Mouse (Mus musculus) adrenal gland, adult 2 months (tissue): ENCODE measurements around the gene Olfr1392. TPM values are rescaled to one million over a fixed set of nuclear protein-coding genes. Genes with fewer than 3 reads are reported as not detected.

Experiments
- DNase-seq: peaks from one replicate; pipeline ENCODE4 v3.0.0; 2021
- polyA plus RNA-seq: library from polyadenylated mRNA; depleted of rRNA; stranded (reverse); fragments of >200 nt; gene quantifications from 2 replicates; pipeline ENCODE4 v1.2.3, GENCODE M21; 2012; rRNA removed
- total RNA-seq, 2 experiments: library from RNA; stranded (reverse); gene quantifications; 2 replicates each; pipeline ENCODE4 v1.2.3; 2021

Olfr1392 gene
- total and polyA plus RNA-seq, 3 experiments, result 0.22 TPM; not detected in 2

GRCm38 (mm10) chr11:49322442-49322841, 37.4 kb downstream of the Olfr1392 start, which contains the start of gene Olfr1391:
Gene Olfr1391 (plus strand): TSS chr11:49322742.
- no peak for DNase-seq

- DNase-seq, result no peak
Observed at GRCm38 (mm10) chr11:49326726-49327125, 41.6 kb downstream of the Olfr1392 start.

GRCm38 (mm10) chr11:49329686-49330085, 44.6 kb downstream of the Olfr1392 start:
- no peak for DNase-seq

- no peak for DNase-seq
Observed at GRCm38 (mm10) chr11:49334888-49335287, 49.8 kb downstream of the Olfr1392 start, which contains the start of gene Olfr1390. Gene Olfr1390 (plus strand): TSS chr11:49335188.

DNA sequence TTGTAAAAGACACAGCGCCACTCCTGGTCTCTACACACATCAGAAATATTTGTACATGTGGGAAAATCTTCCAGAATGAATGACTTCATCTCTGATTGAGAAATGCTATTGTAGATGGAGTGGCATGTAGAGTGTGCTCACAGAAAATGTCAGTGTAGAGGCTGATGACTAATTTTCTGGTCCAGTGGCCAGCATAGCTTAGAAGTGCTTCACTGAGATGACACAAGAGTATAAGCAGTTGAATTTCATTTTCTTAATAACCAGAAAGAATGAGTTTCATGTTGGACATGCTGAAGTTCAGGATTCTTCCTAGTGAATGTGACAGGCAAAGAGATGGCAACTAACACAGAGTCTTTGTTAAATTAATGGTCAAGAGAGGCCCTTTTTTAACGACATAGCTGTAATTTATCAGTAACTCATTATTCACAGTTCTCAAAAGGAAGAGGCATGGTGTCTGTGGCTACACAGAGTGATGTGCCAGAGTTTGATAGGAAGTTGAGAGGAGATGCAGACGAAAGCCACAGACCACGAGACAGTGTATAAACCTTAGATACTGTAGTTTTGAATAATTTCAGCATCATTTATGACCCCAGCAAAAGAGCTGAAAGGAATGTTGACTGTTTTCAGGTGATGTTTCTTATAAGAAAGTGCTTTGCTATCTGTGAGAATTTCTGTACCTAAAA, 52.2 kb downstream of the Olfr1392 start:
- DNase-seq, result peak; percentile 1

Other genes with a start within 250 kb of the Olfr1392 start
- gene 9930111J21Rik2, start 234.0 kb upstream of the Olfr1392 start, total RNA-seq, result 1 to 10 TPM; 3.9 to 4.0 TPM
- gene 9930111J21Rik2, start 234.0 kb upstream of the Olfr1392 start, polyA plus RNA-seq, result 0.53 and 0.61 TPM in 2 replicates
- gene Tgtp2, start 221.1 kb upstream of the Olfr1392 start, total RNA-seq, result 1 to 10 TPM; 3.8 to 4.0 TPM
- gene Tgtp2, start 221.1 kb upstream of the Olfr1392 start, polyA plus RNA-seq, result 0.40 and 1.5 TPM in 2 replicates
- 1 to 10 TPM; 3.7 to 5.4 TPM for gene Ifi47, start 208.7 kb upstream of the Olfr1392 start, total RNA-seq
- 0.68 and 0.71 TPM in 2 replicates for gene Ifi47, start 208.7 kb upstream of the Olfr1392 start, polyA plus RNA-seq
- gene Olfr1396, start 170.4 kb upstream of the Olfr1392 start, total RNA-seq, result 1 to 10 TPM; 1.9 to 3.6 TPM
- 3.4 and 3.7 TPM in 2 replicates for gene Olfr1396, start 170.4 kb upstream of the Olfr1392 start, polyA plus RNA-seq
- gene Olfr1395, start 143.0 kb upstream of the Olfr1392 start, total RNA-seq, result not detected
- not detected in 2 replicates for gene Olfr1395, start 143.0 kb upstream of the Olfr1392 start, polyA plus RNA-seq
- not detected for gene Olfr1394, start 130.9 kb upstream of the Olfr1392 start, total RNA-seq
- gene Olfr1394, start 130.9 kb upstream of the Olfr1392 start, polyA plus RNA-seq, result not detected in 2 replicates
- 10 to 100 TPM; 13.3 to 33.0 TPM for gene Btnl9, start 98.1 kb upstream of the Olfr1392 start, total RNA-seq
- 90.4 and 126 TPM in 2 replicates for gene Btnl9, start 98.1 kb upstream of the Olfr1392 start, polyA plus RNA-seq
- 10 to 100 TPM; 25.8 to 40.9 TPM for gene Zfp62, start 82.0 kb upstream of the Olfr1392 start, total RNA-seq
- 2.2 and 2.7 TPM in 2 replicates for gene Zfp62, start 82.0 kb upstream of the Olfr1392 start, polyA plus RNA-seq
- 100 to 1,000 TPM; 115 to 119 TPM for gene Mgat1, start 41.1 kb upstream of the Olfr1392 start, total RNA-seq
- gene Mgat1, start 41.1 kb upstream of the Olfr1392 start, polyA plus RNA-seq, result 173 and 211 TPM in 2 replicates
- under 1 TPM in 1 of 2 experiments, not detected in 1; 0.32 TPM for gene Olfr1393, start 7.0 kb upstream of the Olfr1392 start, total RNA-seq
- 0.04 TPM in 1 of 2 replicates, not detected in the other for gene Olfr1393, start 7.0 kb upstream of the Olfr1392 start, polyA plus RNA-seq
- gene Olfr10, start 19.5 kb downstream of the Olfr1392 start, total RNA-seq, result not detected
- gene Olfr10, start 19.5 kb downstream of the Olfr1392 start, polyA plus RNA-seq, result not detected in 2 replicates
- gene Olfr1391, start 37.5 kb downstream of the Olfr1392 start, total RNA-seq, result not detected
- gene Olfr1391, start 37.5 kb downstream of the Olfr1392 start, polyA plus RNA-seq, result not detected in 2 replicates
- gene Olfr1390, start 49.9 kb downstream of the Olfr1392 start, total RNA-seq, result not detected
- not detected in 2 replicates for gene Olfr1390, start 49.9 kb downstream of the Olfr1392 start, polyA plus RNA-seq
- not detected for gene Olfr1389, start 137.8 kb downstream of the Olfr1392 start, total RNA-seq
- not detected in 2 replicates for gene Olfr1389, start 137.8 kb downstream of the Olfr1392 start, polyA plus RNA-seq
- under 1 TPM in 1 of 2 experiments, not detected in 1; 0.12 TPM for gene Olfr1388, start 151.3 kb downstream of the Olfr1392 start, total RNA-seq
- gene Olfr1388, start 151.3 kb downstream of the Olfr1392 start, polyA plus RNA-seq, result not detected in 2 replicates
- not detected for gene Olfr1387, start 170.1 kb downstream of the Olfr1392 start, total RNA-seq
- gene Olfr1387, start 170.1 kb downstream of the Olfr1392 start, polyA plus RNA-seq, result not detected in 2 replicates
- gene Olfr1386, start 179.8 kb downstream of the Olfr1392 start, total RNA-seq, result not detected
- gene Olfr1386, start 179.8 kb downstream of the Olfr1392 start, polyA plus RNA-seq, result not detected in 2 replicates
- not detected for gene Olfr1385, start 203.8 kb downstream of the Olfr1392 start, total RNA-seq
- not detected in 2 replicates for gene Olfr1385, start 203.8 kb downstream of the Olfr1392 start, polyA plus RNA-seq
- gene Olfr1384, start 221.4 kb downstream of the Olfr1392 start, total RNA-seq, result under 1 TPM in 1 of 2 experiments, not detected in 1; 0.37 TPM
- gene Olfr1384, start 221.4 kb downstream of the Olfr1392 start, polyA plus RNA-seq, result not detected in 2 replicates
- not detected for gene Olfr1383, start 234.4 kb downstream of the Olfr1392 start, total RNA-seq
- gene Olfr1383, start 234.4 kb downstream of the Olfr1392 start, polyA plus RNA-seq, result not detected in 2 replicates
- gene Olfr1382, start 243.0 kb downstream of the Olfr1392 start, total RNA-seq, result not detected
- not detected in 2 replicates for gene Olfr1382, start 243.0 kb downstream of the Olfr1392 start, polyA plus RNA-seq